Mouse (Mus musculus) cerebellum, postnatal 14 days (tissue): ENCODE results near the gene Actl10.
A peak's percentile ranks its signal among the peaks of the same experiment; 100 is the strongest.

Source experiments
- DNase-seq, 2 experiments: peaks; one replicate each; pipeline ENCODE4 v3.0.0; 2021; ENCODE audit warnings: mixed read lengths in 2 of 2

Gene Actl10

DNA sequence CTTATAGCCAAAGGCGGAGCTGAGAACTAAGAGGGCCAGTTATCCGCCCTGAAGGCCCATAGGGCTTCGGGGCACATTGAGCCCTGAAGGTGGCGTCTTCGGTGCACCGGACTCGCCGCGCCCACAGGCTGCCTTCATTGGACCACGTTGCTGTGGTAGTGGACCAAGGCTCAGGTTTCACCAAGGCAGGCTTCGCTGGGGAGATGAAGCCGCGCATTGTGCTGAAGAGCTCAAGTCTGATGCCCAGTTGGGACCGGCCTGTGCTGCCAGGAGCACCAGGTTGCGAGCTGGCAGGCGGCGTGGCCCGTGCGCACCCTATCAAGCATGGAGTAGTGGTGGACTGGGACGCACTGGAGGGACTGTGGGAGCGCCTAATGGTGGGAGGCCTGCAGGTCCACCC lies 351 bp downstream of the Actl10 start:
- DNase-seq: peak in 1 of 2 experiments; percentile 70

GRCm38 (mm10) chr2:154552424-154552907 lies 890 bp downstream of the Actl10 start:
- peak; percentile 95 for DNase-seq

- DNase-seq: peak in 1 of 2 experiments; percentile 40
Observed at GRCm38 (mm10) chr2:154555235-154555634, 3.7 kb downstream of the Actl10 start.

DNA sequence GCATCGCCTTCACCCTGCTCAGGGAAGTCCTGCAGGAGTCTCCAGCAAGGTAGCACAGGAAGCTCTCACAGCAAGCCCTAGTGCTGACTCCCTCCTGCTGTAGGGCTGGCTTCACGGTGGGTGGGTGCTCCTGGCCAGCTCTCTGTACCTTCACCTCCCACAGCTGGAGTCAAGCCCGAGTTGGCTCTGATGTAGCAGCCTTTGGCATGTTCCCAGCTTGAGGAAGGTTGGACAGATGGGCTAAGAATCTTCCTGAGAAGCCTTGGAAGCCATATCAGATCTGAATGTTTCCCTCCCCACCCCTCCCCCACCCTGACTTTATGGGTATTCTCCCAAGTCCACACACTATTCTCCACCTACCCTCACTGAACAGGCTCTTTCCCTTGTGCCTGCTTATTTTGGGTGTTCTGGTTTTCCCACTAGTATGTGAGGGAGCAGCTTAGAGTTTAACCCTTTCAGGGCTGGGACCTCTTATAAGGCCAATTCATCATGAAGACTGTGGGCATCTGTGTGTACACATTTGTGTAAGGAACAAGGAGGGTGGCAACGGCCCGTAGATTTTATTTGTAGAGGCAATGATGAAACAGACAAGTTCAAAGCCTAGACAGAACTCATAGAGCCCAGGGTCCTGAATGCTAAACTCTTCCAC lies 5.7 kb downstream of the Actl10 start:
- DNase-seq: peak; percentile 78

DNA sequence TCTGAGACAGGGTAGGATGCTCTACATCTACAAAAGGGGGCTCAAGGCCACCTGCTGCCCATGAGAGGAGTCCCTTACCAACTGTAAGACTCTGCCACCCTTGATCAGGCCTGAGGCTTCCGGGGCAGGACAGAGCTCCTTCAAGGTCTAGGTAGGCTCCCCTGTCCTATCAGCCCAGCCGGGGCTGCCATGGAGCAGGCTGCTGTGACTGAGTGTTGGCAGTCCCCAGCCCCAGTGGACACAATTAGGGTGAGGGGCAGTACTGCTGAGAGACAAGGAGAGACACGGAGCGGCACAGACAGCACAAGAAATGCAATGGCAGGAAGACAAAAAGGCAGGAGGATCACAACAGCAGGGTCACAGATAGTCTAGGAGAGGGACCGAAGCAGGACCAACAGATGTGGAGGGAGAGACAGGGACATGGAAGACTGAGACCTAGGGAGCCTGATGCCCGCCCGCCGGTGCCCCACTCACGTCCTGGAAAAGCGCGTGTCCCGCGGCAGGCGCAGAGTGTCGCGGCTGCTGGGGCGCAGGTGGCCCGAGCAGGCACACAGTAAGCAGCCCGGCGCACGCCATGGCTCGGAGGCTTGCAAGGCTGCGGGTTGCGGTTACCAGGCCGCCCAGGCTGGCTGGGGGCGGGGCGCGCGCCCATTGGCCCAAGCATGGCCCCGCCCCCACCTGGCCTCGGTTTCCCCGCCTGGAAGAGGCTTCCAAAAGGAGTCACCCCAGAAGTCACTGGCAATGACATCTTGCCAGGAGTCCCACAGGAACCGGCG lies 6.9 kb downstream of the Actl10 start, which contains the start of gene Necab3:
Gene Necab3, minus strand, starts transcription at position 627 of the 776 bp plus-strand sequence.
- peak; percentile 88 to 93 for DNase-seq

DNA sequence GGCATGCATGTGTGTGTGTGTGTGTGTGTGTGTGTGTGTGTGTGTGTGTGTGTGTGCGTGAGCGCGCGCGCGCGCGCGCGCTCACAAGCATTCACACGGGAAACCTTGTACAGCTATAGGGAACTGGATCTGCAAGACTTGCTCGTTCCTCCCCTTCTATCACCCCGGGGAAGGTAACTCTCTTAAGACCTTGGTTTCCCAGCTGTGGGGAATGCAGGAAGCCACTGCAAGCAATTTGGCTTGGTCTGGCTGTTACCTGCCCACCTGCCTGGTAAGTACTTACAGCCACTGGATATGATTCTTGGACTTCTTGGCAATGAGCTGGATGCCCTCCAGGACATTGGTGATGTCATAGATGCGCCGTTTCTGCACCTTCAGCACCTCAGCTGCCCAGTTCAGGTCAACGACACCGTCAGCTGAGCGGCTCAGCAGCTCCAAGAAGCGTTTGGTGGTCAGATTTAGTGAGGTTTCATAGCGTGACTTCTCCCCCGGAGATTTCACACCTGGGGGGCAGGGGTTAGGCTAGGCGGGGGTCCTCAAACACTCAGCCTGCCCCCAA lies 12.1 kb downstream of the Actl10 start:
- DNase-seq: no peak

DNA sequence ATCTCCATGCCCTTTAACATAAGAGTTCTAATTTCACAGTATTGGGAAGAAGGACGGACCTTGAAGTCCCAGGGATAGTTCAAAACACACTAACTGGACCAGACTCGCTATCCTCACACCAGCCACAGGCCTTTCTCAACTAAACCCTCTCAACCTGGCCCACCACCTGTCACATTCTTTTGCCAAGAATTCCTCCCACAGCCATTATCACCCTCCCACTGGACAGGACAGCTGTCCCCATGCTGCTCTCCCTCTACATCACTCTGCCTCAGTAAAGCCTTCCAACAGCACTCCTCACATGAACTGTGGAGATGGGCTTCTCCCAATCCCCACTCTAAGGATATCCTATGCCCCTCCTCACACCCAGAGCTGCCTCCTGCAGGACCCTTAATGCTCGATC lies 14.0 kb downstream of the Actl10 start:
- DNase-seq: peak; percentile 84 to 90

- no peak for DNase-seq
Observed at GRCm38 (mm10) chr2:154566641-154567040, 15.1 kb downstream of the Actl10 start.

GRCm38 (mm10) chr2:154567766-154568165 lies 16.2 kb downstream of the Actl10 start:
- no peak for DNase-seq

DNA sequence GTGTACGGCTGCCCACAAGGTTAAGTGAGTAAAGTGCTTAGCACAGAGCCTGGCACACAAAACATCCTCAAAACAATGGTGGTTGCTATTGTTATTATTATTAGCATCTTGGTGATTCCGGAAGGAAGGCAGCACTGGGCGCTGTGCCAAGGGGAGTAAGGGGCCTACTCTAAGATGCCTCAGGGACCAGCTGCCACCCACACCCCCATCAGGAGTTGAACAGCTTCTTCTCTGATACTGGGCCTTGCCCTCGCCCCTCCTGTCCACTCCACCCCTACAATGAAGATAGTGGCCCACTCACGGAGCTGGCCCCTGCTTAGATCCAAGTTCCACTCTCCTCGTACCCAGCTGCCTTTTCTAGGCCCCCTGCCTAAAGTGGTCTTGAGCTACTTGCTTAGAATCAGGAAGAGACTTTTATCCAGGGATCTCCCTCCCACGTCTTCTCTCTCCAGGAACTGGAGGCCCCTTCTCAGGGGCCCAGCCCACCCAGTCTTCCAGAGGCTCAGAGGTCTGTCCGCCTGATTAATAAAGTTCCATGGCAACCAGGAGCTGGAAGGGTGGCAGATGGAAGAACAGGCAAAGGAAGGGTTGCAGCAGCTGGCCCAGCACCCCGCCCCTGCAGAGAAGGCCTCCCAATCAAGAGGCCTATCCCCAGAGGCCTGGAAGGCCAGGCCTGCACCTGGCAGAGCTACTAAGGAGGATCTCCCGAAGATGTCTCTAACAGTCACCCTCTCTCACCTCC lies 16.9 kb downstream of the Actl10 start:
- peak in 1 of 2 experiments; percentile 62 for DNase-seq

GRCm38 (mm10) chr2:154569071-154569748 lies 17.6 kb downstream of the Actl10 start:
- DNase-seq: peak; percentile 58 to 59

DNA sequence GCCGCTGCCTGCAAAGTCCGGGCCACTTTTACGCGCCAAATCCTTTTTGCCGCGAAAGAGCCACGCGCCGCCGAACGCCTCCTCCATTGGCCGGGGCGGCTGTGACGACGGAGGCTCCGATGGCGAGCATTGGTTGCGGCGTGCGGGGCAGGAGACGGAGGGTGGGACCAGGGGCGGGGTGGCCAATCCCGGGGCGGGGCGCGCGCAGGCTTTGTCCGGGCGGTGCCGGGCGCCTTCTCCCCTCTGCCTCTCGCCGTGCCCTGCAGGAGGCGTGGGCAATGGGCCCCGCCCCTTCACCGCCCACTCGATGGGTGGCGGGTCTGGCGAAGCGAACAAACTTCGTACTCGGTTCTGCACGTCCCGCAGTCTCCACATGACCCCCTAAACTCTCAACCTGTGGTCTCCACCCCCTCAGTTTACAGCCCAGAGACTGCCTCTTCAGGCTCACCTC lies 18.3 kb downstream of the Actl10 start, which contains the start of gene E2f1:
Gene E2f1, minus strand, starts transcription at position 57 of the 451 bp plus-strand sequence.
- peak; percentile 96 for DNase-seq

DNA sequence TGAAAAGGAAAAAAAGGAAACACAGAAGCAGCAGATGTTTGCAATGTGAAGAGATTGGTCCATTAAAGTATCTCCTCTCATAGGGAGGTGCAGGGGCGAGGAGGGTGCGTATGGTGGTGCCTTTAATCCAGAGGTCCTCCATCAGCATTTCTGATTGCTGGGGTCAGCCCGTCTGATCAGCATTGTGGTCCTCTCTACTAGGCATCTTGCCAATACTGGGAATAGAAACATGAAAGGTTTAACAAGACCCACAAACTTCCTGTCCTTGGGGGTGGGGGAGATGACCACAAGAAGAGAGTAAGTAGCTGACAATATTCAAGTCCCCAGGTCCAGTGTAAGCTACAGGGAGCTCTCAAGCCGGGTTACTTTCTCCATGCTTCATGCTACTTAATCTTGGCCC lies 19.1 kb downstream of the Actl10 start:
- DNase-seq: no peak

GRCm38 (mm10) chr2:154571266-154571665 lies 19.7 kb downstream of the Actl10 start:
- no peak for DNase-seq

- DNase-seq: no peak
Observed at GRCm38 (mm10) chr2:154571976-154572375, 20.4 kb downstream of the Actl10 start.

DNA sequence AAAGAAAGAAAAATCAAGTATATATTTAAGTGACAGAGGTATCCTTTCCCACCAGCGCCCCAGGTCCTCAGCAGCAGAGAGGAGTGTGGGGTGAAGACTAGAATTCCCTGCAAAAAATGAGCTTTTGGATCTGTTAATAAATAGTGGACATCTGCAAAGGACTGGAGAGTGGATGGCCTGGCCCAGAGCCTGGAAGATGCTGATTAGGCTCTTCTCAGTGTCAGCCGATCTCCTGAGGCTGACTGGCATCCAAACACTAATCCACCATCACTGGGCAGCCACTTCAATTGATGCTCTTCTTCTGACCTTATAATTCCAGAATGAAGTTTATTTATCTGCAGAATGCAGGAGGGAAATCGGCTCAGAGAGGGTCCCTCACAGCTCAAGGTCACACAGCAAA lies 21.4 kb downstream of the Actl10 start:
- no peak for DNase-seq

- DNase-seq: no peak
Observed at GRCm38 (mm10) chr2:154574271-154574670, 22.7 kb downstream of the Actl10 start.

DNA sequence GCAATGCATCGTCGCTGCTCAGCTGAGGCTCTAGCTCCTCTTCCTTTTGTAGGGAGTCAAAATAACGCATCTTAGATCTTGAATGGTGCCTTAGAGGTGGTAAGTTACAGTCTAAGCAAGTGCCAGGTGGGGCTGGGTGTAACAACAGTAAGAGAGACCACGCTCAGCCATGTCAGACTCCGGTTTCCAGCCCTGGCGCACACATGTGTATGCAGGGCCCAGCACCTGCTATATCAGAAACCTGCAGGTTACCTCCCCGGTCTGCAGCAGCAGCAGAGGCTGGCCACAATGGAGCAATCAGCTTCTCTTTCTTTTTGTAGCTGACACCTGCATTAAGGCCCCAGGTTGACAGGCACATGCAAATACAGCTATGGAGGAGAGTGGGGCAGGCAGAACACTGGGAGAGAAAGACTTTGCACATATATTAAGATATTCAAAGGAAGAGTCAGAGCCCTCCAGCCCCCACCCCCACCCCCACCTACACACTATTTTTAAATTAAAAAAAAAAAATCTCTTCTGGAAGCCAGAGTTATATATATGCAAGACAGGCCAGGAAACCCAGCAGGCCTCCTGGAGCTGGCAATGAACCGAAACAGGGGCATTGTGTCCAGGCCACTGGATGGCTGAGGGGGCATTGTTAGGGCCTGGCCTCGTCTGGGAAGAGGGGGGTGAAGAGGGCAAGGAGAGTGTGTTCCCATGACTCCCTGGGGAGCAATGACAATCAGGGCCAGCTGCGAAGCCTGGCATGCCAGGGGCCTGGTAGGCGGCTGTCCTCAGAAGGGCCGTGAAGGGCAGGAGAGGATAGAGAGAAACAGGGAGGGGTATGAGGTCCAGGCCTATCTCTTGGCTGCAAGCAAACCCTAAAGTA lies 25.5 kb downstream of the Actl10 start:
- DNase-seq: no peak

GRCm38 (mm10) chr2:154577744-154578067 lies 26.1 kb downstream of the Actl10 start:
- DNase-seq: no peak

- DNase-seq: no peak
Observed at GRCm38 (mm10) chr2:154580586-154580985, 29.0 kb downstream of the Actl10 start.

GRCm38 (mm10) chr2:154581421-154581820 lies 29.8 kb downstream of the Actl10 start:
- no peak for DNase-seq
